Mouse (Mus musculus) bone marrow, adult 2 months (tissue): ENCODE measurements at regions not wholly inside any gene's neighbourhood (a gene's known extent, or its start where the extent isn't known, plus 50 kb on each side); places are given as distances from the start of the nearest gene placed in this dataset.

Source experiments
- H3K27ac ChIP-seq: fragments of 200-500 bp; 2 replicates; pipeline ENCODE4 v1.5.1; 2012; ENCODE audit warnings: low read depth, mild to moderate bottlenecking, control low read depth, inconsistent platforms, low read length; ENCODE audit not compliant: control insufficient read depth, poor library complexity, insufficient read depth
- H3K4me1 ChIP-seq: fragments of 200-500 bp; 2 replicates; pipeline ENCODE4 v1.6.1; 2011; ENCODE audit warnings: low read length; ENCODE audit not compliant: control insufficient read depth, insufficient read depth
- H3K4me3 ChIP-seq: fragments of 200-500 bp; replicated peaks from 2 replicates; pipeline ENCODE3; 2011; ENCODE audit warnings: mild to moderate bottlenecking, low read depth, low read length, control low read depth; ENCODE audit not compliant: control insufficient read depth
- CTCF ChIP-seq: fragments of 200-500 bp; IDR thresholded peaks from 2 replicates; pipeline ENCODE4 v1.5.1; 2011; ENCODE audit warnings: low read length, control low read depth; ENCODE audit not compliant: control insufficient read depth, insufficient read depth
- POLR2A ChIP-seq: fragments of 200-500 bp; IDR thresholded peaks from 2 replicates; pipeline ENCODE4 v1.6.1; 2011; ENCODE audit warnings: low read depth, mild to moderate bottlenecking, control low read depth, low read length, borderline replicate concordance; ENCODE audit not compliant: control insufficient read depth
- WGBS: fragments of 180-500 bp; shearing (Covaris S2); methylation state at CpG from one replicate; pipeline ENCODE4 v1.1.7; 2018; 5-methylcytosine and 5-hydroxymethylcytosine counted together

DNA sequence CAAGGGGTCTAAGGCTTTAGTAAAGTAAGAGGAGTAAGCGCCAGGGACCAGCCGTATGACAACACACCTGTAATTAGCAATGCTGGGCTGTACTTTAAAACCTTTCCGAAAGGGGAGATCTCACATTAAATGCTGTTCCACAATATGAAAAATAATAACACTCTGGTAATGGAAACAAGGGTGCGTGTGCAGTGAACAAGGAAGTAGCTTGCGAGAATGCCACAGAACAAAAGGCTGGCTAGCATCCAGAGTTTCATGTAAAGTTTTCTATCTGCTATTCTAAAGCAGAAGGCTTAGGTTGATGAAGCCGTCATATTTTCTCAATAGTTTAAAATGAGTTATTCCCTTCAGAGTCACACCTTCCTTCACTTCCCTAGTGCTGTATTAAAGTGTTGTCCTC is 83.6 kb downstream of the Car2 start:
- WGBS: 55% methylated on average over 6 of the region's 6 CpGs
- TF ChIP-seq CTCF (no peak), POLR2A (no peak)

DNA sequence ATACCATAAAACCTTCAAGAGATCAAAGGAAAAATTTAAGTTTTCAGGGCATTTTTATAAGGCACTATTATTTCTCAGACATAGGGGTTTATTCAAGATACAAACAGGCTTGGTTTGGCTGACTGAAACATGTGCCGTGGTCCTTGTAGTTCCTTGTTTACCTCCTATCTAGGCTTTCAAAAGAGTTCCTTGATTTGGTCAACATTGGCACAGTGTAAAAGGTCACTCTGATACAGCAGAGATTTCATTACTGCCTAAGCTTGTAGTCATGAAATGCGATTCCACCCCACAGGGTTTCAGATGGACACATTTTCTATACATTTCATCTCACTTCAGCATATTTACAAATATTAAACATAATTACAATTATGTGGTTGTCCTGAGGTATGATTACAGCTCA is 85.6 kb downstream of the Car2 start:
- 72% methylated on average over 2 of the region's 2 CpGs for WGBS
- Histone ChIP-seq H3K27ac (no peak overlapping the region), H3K4me3 (no peak overlapping the region), H3K4me1 (no peaks in the 10 kb centered on the region)
- TF ChIP-seq CTCF (no peak), POLR2A (no peak)

More for the DNA sequence above, 83.6 kb downstream of the Car2 start:
- no peaks in the 10 kb centered on the region for H3K4me1 ChIP-seq
- H3K4me3 ChIP-seq: no peak overlapping the region
- H3K27ac ChIP-seq: no peak overlapping the region

GRCm38 (mm10) chr3:14974758-14975157 is 88.7 kb downstream of the Car2 start:
- TF ChIP-seq CTCF (no peak), POLR2A (no peak)
- Histone ChIP-seq H3K4me1 (no peaks in the 10 kb centered on the region), H3K4me3 (no peak overlapping the region), H3K27ac (no peak overlapping the region)
- WGBS: 91% methylated on average over 2 of the region's 2 CpGs

DNA sequence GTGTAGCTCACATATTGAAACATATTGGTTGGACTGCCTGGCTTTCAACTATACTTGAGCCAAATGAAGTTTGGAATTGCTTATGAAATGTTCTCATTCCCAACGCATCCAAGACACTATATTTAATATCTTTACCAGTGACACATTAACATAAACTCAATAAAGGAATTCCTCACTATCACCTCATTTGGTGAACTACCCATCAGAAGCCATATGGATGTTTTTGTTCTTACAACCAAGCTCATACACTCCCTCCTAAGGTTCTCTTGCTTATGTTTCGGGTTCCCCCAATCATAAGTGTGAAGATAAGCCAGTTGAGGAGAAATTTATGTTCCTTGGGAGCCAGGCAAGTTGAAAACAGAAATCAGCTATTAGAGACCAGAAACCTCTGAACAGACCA is 89.1 kb downstream of the Car2 start:
- H3K27ac ChIP-seq: no peak overlapping the region
- no peaks in the 10 kb centered on the region for H3K4me1 ChIP-seq
- 84% methylated on average over 2 of the region's 2 CpGs for WGBS
- no peak overlapping the region for H3K4me3 ChIP-seq
- TF ChIP-seq POLR2A (no peak), CTCF (no peak)

DNA sequence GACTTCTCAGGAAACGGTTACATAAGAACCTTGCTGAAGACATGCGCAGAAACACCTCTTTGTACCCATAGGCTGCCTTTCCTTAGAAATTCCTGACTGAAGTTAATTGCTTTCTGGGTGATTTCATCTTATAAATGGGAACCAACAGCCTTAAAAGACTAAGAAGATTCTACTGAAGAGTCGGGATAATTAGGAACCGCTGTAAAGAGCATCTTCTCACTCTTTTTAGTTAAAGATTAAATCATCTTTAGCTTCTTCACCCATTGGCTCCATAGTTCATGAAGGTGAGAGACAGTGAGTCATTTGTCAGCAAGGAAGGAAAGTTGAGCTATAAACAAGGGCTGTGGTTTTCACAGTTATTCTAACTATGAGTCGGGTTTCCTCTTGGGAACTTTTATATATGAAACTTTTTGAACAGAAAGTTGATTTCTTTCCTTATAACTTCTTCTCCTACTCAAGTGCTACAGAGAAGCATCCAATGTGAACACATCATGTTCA is 93.1 kb downstream of the Car2 start:
- H3K4me3 ChIP-seq: no peak overlapping the region
- WGBS: 42% methylated on average over 5 of the region's 5 CpGs
- H3K4me1 ChIP-seq: no peaks in the 10 kb centered on the region
- no peak overlapping the region for H3K27ac ChIP-seq
- TF ChIP-seq CTCF (no peak), POLR2A (no peak)

DNA sequence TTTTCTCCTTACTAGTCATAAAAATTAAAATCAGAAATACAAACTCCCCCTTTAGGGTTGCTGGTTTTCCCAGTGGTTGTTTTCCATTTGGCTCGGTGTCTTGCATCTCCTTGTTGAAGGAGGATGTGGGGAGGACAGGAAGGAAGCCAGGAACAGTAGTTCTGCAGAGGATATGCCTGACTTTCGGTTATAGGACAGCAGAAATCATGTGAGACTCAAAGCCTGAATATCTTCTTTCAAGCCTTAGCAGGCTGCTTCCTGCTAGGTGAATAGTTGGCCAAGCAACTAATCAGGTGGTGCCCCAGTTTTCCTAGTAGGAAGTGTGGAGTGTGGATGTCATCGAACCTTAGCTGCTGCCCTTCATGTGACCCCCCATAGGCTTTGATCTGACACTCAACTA is 103.6 kb downstream of the Car2 start:
- 3% methylated on average over 3 of the region's 3 CpGs for WGBS
- TF ChIP-seq POLR2A (no peak), CTCF (no peak)

DNA sequence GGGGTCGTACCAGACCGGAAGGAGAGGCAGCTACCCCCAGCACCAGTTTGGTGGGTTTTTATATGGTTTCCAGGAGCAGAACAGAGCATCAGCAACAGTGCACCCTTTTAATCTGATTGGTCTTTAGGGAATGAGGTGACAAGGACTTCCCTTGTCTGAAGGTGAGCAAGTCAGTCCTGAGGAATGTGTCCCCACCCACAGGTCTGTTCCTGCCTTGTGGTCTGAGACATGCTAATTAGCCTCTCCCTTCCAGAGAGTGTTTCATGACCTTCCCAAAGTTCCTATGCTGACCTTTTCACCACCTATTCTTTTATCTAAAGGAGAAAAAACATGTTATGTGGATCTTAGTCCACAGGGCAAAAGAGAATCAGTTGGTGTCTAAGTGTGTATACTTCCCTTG is 107.9 kb downstream of the Car2 start:
- WGBS: 89% methylated on average over 2 of the region's 2 CpGs
- Histone ChIP-seq H3K4me3 (no peak overlapping the region), H3K27ac (no peak overlapping the region), H3K4me1 (no peaks in the 10 kb centered on the region)
- TF ChIP-seq CTCF (no peak), POLR2A (no peak)

More for the DNA sequence above, 103.6 kb downstream of the Car2 start:
- H3K4me1 ChIP-seq: no peaks in the 10 kb centered on the region
- H3K27ac ChIP-seq: no peak overlapping the region
- no peak overlapping the region for H3K4me3 ChIP-seq

DNA sequence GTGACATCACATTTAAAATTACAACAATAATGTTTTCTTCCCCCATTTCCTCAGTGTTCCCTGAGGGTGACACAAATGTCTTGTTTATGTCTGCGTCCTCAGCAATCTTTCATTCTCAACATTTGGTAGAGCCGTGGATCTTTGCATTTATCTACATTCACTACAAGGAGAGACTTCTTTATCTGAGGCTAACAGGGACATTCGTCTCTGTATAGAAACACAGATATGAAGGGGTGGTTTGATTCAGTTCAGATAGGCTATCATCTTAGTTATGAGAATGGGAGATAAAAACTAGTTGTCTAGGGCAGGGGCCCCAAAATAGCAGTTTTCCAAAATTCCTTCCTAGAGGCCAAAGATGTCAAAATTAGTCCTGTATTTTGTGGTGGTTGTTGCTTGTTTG is 111.2 kb downstream of the Car2 start:
- TF ChIP-seq CTCF (no peak), POLR2A (no peak)
- no peak overlapping the region for H3K27ac ChIP-seq

GRCm38 (mm10) chr3:14998521-14998920 is 112.4 kb downstream of the Car2 start:
- Histone ChIP-seq H3K4me1 (no peaks in the 10 kb centered on the region), H3K27ac (no peak overlapping the region), H3K4me3 (no peak overlapping the region)
- 69% methylated on average over 2 of the region's 2 CpGs for WGBS
- TF ChIP-seq CTCF (no peak), POLR2A (no peak)

More for the DNA sequence above, 111.2 kb downstream of the Car2 start:
- H3K4me1 ChIP-seq: no peaks in the 10 kb centered on the region
- 57% methylated on average over 3 of the region's 3 CpGs for WGBS
- no peak overlapping the region for H3K4me3 ChIP-seq
